Mouse (Mus musculus) cerebellum, adult 11-12 months (tissue): ENCODE results near the gene Prss46.

Experiments
- DNase-seq: peaks from one replicate; pipeline ENCODE4 v3.0.0; 2022

Prss46 gene

GRCm38 (mm10) chr9:110871030-110871429 lies 26.7 kb downstream of the Prss46 start:
- DNase-seq = peak; percentile 22

- no peak for DNase-seq
These were observed 29.7 kb downstream of the Prss46 start for GRCm38 (mm10) chr9:110873681-110874659.

- DNase-seq = no peak
These were observed 30.4 kb downstream of the Prss46 start for GRCm38 (mm10) chr9:110874660-110875191.

GRCm38 (mm10) chr9:110875288-110875695 lies 31.0 kb downstream of the Prss46 start:
- DNase-seq = no peak

- no peak for DNase-seq
These were observed 33.0 kb downstream of the Prss46 start for GRCm38 (mm10) chr9:110877353-110877752.

GRCm38 (mm10) chr9:110877888-110878287 lies 33.6 kb downstream of the Prss46 start:
- DNase-seq = peak; percentile 17

GRCm38 (mm10) chr9:110879191-110879920 lies 35.0 kb downstream of the Prss46 start, which contains the start of gene Als2cl:
Gene Als2cl (plus strand): TSS chr9:110879870.
- DNase-seq = peak; percentile 23

GRCm38 (mm10) chr9:110879998-110880561 lies 35.8 kb downstream of the Prss46 start, which contains the start of gene Tmie:
Gene Tmie (minus strand): TSS chr9:110880113.
- DNase-seq = peak; percentile 21

- DNase-seq = no peak
These were observed 36.5 kb downstream of the Prss46 start for GRCm38 (mm10) chr9:110880772-110881171.

- no peak for DNase-seq
These were observed 37.6 kb downstream of the Prss46 start for GRCm38 (mm10) chr9:110881953-110882352.

GRCm38 (mm10) chr9:110887388-110888303 lies 43.3 kb downstream of the Prss46 start:
- DNase-seq = no peak

- DNase-seq = no peak
These were observed 44.6 kb downstream of the Prss46 start for GRCm38 (mm10) chr9:110888935-110889334.

GRCm38 (mm10) chr9:110890026-110890783 lies 45.9 kb downstream of the Prss46 start:
- DNase-seq = no peak

- DNase-seq = no peak
These were observed 46.9 kb downstream of the Prss46 start for GRCm38 (mm10) chr9:110891077-110891828.

GRCm38 (mm10) chr9:110892552-110892951 lies 48.2 kb downstream of the Prss46 start:
- DNase-seq = no peak

GRCm38 (mm10) chr9:110893429-110893828 lies 49.1 kb downstream of the Prss46 start:
- no peak for DNase-seq

GRCm38 (mm10) chr9:110895507-110895906 lies 51.2 kb downstream of the Prss46 start:
- no peak for DNase-seq

GRCm38 (mm10) chr9:110895994-110896393 lies 51.7 kb downstream of the Prss46 start:
- no peak for DNase-seq

- no peak for DNase-seq
These were observed 52.3 kb downstream of the Prss46 start for GRCm38 (mm10) chr9:110896595-110896994.

- no peak for DNase-seq
These were observed 55.2 kb downstream of the Prss46 start for GRCm38 (mm10) chr9:110899451-110900008.
